Mouse (Mus musculus) cortical plate, adult 2 months (tissue): ENCODE results near the gene Lelp1.

ENCODE experiments used
- CTCF ChIP-seq: fragments of 200-500 bp; IDR thresholded peaks from 2 replicates; pipeline ENCODE4 v1.5.1; 2011; ENCODE audit warnings: mild to moderate bottlenecking, control low read depth, low read length; ENCODE audit not compliant: insufficient read depth; ENCODE audit errors: extremely low read depth
- POLR2A ChIP-seq: fragments of 200-500 bp; IDR thresholded peaks from 2 replicates; pipeline ENCODE4 v1.6.1; 2011; ENCODE audit warnings: mild to moderate bottlenecking, low read length, control low read depth; ENCODE audit not compliant: insufficient read depth; ENCODE audit errors: extremely low read depth

GRCm38 (mm10) chr3:92150631-92151277 lies 8.2 kb upstream of the Lelp1 start:
- TF ChIP-seq CTCF (peak; percentile 72), POLR2A (no peak)
